Mouse (Mus musculus): ENCODE measurements around the gene P3h3. TPM values are rescaled to one million over a fixed set of nuclear protein-coding genes. Genes with fewer than 3 reads are reported as not detected.
"Not testable (repeated sequence)": the region's sequence is repeated elsewhere in the genome, so short reads cannot be mapped to it uniquely, and the experiment has no call there.

P3h3 gene
- polyA plus RNA-seq, 1 experiment from 2014 or later: 28.1 TPM

- no peak overlapping the region for H3K4me2 ChIP-seq (ENCODE audit: low read length)
- 0 out of 2 replicates have a peak, but pooled peaks cover 5% of the 10 kb centered on the region for H3K4me1 ChIP-seq (replicated peaks; ENCODE audit: control insufficient read depth, insufficient read depth, low read length)
- H3K4me3 ChIP-seq (ENCODE audit: low read depth, low read length): no peak overlapping the region
- H3K27me3 ChIP-seq (replicated peaks; ENCODE audit: control insufficient read depth, insufficient read depth, low read length): no peaks in the 10 kb centered on the region
- DNase-seq (ENCODE audit: low spot score): peak; percentile 100
- ATAC-seq (replicated peaks; ENCODE audit: low FRiP score, low TSS enrichment, low read depth): peak; percentile 45
- H3K9ac ChIP-seq (ENCODE audit: low read length): no peak overlapping the region
- H3K36me3 ChIP-seq (ENCODE audit: control insufficient read depth, insufficient read depth, low read length): peaks cover 29% of the 10 kb centered on the region
- no peaks in the 10 kb centered on the region for H3K9me3 ChIP-seq (ENCODE audit: control insufficient read depth, low read length)
- WGBS: 10% methylated on average over 9 of the region's 9 CpGs
- no peak overlapping the region for H3K27ac ChIP-seq (ENCODE audit: low read depth)
These were observed 10.2 kb downstream of the P3h3 start for GRCm38 (mm10) chr6:124847305-124847704.

DNA sequence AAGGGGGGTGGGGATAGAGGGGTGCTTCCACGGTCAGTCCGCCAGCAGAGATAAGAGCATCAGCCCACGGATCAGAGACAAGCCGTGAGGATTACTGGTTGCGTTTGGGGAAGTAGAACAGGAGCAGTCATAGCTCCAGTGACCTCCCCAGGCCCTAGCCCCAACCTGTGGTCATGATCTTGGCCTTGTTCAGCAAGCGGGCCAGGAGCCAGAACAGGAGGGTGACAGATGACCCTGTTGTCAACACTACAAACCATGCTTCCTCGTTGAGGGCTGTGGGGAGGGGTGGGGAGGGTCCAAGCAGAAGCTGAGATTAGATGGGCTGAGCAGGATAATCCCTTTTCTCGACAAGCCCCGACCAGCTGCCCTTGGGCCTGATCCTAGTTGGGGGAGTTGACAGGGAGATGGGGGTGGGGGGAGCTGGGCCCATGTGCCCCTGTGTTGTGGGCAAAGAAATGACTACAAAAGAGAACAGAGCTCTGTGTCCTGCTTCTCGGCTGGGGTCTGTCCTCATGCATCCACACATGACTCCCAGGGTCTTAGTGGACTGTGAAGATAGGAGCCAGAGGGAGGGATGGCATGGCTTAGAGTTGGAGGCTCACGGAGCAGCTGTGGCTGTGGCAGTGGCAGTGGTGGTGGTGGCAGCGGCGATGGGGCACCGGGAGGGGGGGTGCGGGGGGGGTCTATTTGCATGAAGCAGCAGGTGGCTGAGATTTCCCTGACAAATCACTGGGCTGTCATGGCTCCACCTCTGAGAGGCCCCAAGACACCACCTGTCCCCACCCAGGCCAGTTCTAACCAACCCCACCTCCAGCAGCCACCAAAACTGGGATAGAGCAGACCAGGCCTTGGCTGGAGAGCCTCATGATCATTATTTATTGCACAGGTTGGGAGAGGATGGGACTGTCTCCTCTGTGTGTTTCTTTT is 17.0 kb downstream of the P3h3 start, which contains the start of gene Gnb3:
Gnb3 (minus strand) TSS at position 35 of the 927 bp plus-strand sequence.
- H3K4me3 ChIP-seq (ENCODE audit: low read depth, low read length): no peak within 1 kb of the TSS
- H3K4me2 ChIP-seq (ENCODE audit: low read length): 0 out of 2 replicates have a peak within 1 kb of the TSS, but pooled peaks have one; percentile 7
- H3K36me3 ChIP-seq (ENCODE audit: control insufficient read depth, insufficient read depth, low read length): peaks cover 17% of the 10 kb centered on the region
- ATAC-seq (replicated peaks; ENCODE audit: low FRiP score, low TSS enrichment, low read depth): 0 out of 2 replicates have a peak, but pooled peaks have one; percentile 16
- no peaks in the 10 kb centered on the region for H3K9me3 ChIP-seq (ENCODE audit: control insufficient read depth, low read length)
- no peak within 1 kb of the TSS for H3K27ac ChIP-seq (ENCODE audit: low read depth)
- H3K4me1 ChIP-seq (replicated peaks; ENCODE audit: control insufficient read depth, insufficient read depth, low read length): peaks cover 7% of the 10 kb centered on the region
- no peak for DNase-seq (ENCODE audit: low spot score)
- 33% methylated on average over 15 of the region's 15 CpGs for WGBS
- H3K9ac ChIP-seq (ENCODE audit: low read length): peak within 1 kb of the TSS; percentile 16; the same call in 1 of the 2 replicates
- H3K27me3 ChIP-seq (replicated peaks; ENCODE audit: control insufficient read depth, insufficient read depth, low read length): no peaks in the 10 kb centered on the region

DNA sequence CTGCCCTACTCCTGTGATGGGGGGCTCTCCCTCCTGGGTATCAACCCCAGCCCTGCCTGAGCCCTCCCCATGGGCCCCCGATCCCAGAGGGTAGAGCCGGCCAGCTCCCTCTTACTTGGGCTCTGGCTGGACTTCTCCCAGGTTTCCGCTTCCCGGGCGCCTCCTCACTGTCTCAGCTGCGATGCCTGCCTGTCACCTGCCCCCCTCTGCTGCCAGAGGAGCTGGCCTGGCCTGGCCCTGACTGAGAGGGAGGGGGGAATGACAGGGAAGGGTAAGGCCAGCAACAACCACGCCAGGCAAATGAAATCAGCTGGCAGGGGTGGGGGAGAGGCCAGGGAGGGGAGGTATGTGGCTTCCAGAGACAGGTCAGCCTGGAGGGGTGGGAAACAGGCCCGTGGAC is 17.7 kb downstream of the P3h3 start:
- DNase-seq (ENCODE audit: low spot score): no peak
- peak; percentile 34 for ATAC-seq (replicated peaks; ENCODE audit: low FRiP score, low TSS enrichment, low read depth)

GRCm38 (mm10) chr6:124836411-124836810 is 21.1 kb downstream of the P3h3 start:
- no peak overlapping the region for H3K4me3 ChIP-seq (ENCODE audit: low read depth, low read length)
- no peak overlapping the region for H3K4me2 ChIP-seq (ENCODE audit: low read length)
- H3K27ac ChIP-seq (ENCODE audit: low read depth): no peak overlapping the region
- ATAC-seq (replicated peaks; ENCODE audit: low FRiP score, low TSS enrichment, low read depth) (no peak), DNase-seq (ENCODE audit: low spot score) (no peak)
- H3K27me3 ChIP-seq (replicated peaks; ENCODE audit: control insufficient read depth, insufficient read depth, low read length): no peaks in the 10 kb centered on the region
- H3K36me3 ChIP-seq (ENCODE audit: control insufficient read depth, insufficient read depth, low read length): peaks cover 35% of the 10 kb centered on the region
- H3K4me1 ChIP-seq (replicated peaks; ENCODE audit: control insufficient read depth, insufficient read depth, low read length): peaks cover 7% of the 10 kb centered on the region
- 75% methylated on average over 7 of the region's 7 CpGs for WGBS
- H3K9me3 ChIP-seq (ENCODE audit: control insufficient read depth, low read length): no peaks in the 10 kb centered on the region
- H3K9ac ChIP-seq (ENCODE audit: low read length): no peak overlapping the region

More for the DNA sequence above, 17.7 kb downstream of the P3h3 start:
- WGBS: 8% methylated on average over 8 of the region's 8 CpGs
- Histone ChIP-seq H3K9ac (ENCODE audit: low read length) (peak overlapping the region; percentile 16; the same call in 1 of the 2 replicates), H3K27ac (ENCODE audit: low read depth) (no peak overlapping the region), H3K36me3 (ENCODE audit: control insufficient read depth, insufficient read depth, low read length) (peaks cover 17% of the 10 kb centered on the region), H3K27me3 (replicated peaks; ENCODE audit: control insufficient read depth, insufficient read depth, low read length) (no peaks in the 10 kb centered on the region), H3K4me1 (replicated peaks; ENCODE audit: control insufficient read depth, insufficient read depth, low read length) (peaks cover 7% of the 10 kb centered on the region), H3K4me2 (ENCODE audit: low read length) (0 out of 2 replicates have a peak overlapping the region, but pooled peaks have one; percentile 7), H3K4me3 (ENCODE audit: low read depth, low read length) (no peak overlapping the region), H3K9me3 (ENCODE audit: control insufficient read depth, low read length) (no peaks in the 10 kb centered on the region)

GRCm38 (mm10) chr6:124835531-124835930 is 22.0 kb downstream of the P3h3 start:
- Histone ChIP-seq H3K4me2 (ENCODE audit: low read length) (no peak overlapping the region), H3K4me3 (ENCODE audit: low read depth, low read length) (no peak overlapping the region), H3K9ac (ENCODE audit: low read length) (no peak overlapping the region), H3K27me3 (replicated peaks; ENCODE audit: control insufficient read depth, insufficient read depth, low read length) (no peaks in the 10 kb centered on the region), H3K9me3 (ENCODE audit: control insufficient read depth, low read length) (no peaks in the 10 kb centered on the region), H3K4me1 (replicated peaks; ENCODE audit: control insufficient read depth, insufficient read depth, low read length) (peaks cover 11% of the 10 kb centered on the region), H3K27ac (ENCODE audit: low read depth) (no peak overlapping the region), H3K36me3 (ENCODE audit: control insufficient read depth, insufficient read depth, low read length) (peaks cover 35% of the 10 kb centered on the region)
- no peak for ATAC-seq (replicated peaks; ENCODE audit: low FRiP score, low TSS enrichment, low read depth)
- 63% methylated on average over 10 of the region's 10 CpGs for WGBS
- DNase-seq (ENCODE audit: low spot score): no peak

GRCm38 (mm10) chr6:124834512-124835081 is 23.0 kb downstream of the P3h3 start:
- H3K4me1 ChIP-seq (replicated peaks; ENCODE audit: control insufficient read depth, insufficient read depth, low read length): peaks cover 8% of the 10 kb centered on the region; the same call in 1 of the 2 replicates
- no peaks in the 10 kb centered on the region for H3K9me3 ChIP-seq (ENCODE audit: control insufficient read depth, low read length)
- 80% methylated on average over 6 of the region's 6 CpGs for WGBS
- ATAC-seq (replicated peaks; ENCODE audit: low FRiP score, low TSS enrichment, low read depth) (no peak), DNase-seq (ENCODE audit: low spot score) (no peak)
- no peaks in the 10 kb centered on the region for H3K27me3 ChIP-seq (replicated peaks; ENCODE audit: control insufficient read depth, insufficient read depth, low read length)
- H3K4me2 ChIP-seq (ENCODE audit: low read length): no peak overlapping the region
- peaks cover 35% of the 10 kb centered on the region for H3K36me3 ChIP-seq (ENCODE audit: control insufficient read depth, insufficient read depth, low read length)
- no peak overlapping the region for H3K9ac ChIP-seq (ENCODE audit: low read length)
- no peak overlapping the region for H3K4me3 ChIP-seq (ENCODE audit: low read depth, low read length)
- no peak overlapping the region for H3K27ac ChIP-seq (ENCODE audit: low read depth)

DNA sequence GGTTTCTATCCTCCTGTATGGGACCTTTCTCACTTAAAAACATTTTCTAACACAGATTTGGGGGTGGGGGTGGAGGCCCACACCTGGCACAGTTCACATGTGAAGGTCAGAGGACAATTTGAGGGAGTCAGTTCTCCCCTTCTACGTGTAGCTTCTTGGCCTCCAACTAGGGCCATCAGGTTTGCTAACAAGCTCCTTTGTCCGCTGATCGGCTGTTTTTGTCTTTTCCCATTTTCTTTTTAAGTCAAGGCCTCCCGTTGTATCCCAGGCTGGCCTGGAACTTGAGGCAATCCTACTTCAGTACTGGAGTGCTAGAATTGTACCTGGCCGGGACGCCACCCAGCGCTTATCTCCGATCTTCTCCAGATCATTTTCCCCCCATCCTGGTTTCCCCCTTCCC is 25.9 kb downstream of the P3h3 start:
- H3K4me2 ChIP-seq (ENCODE audit: low read length): peak overlapping the region; percentile 85; the same call in 1 of the 2 replicates
- ATAC-seq (replicated peaks; ENCODE audit: low FRiP score, low TSS enrichment, low read depth) (no peak), DNase-seq (ENCODE audit: low spot score) (no peak)
- H3K27ac ChIP-seq (ENCODE audit: low read depth): no peak overlapping the region
- no peaks in the 10 kb centered on the region for H3K9me3 ChIP-seq (ENCODE audit: control insufficient read depth, low read length)
- WGBS: 94% methylated on average over 8 of the region's 8 CpGs
- H3K36me3 ChIP-seq (ENCODE audit: control insufficient read depth, insufficient read depth, low read length): peaks cover 41% of the 10 kb centered on the region
- H3K4me3 ChIP-seq (ENCODE audit: low read depth, low read length): no peak overlapping the region
- peaks cover 6% of the 10 kb centered on the region; the same call in 1 of the 2 replicates for H3K4me1 ChIP-seq (replicated peaks; ENCODE audit: control insufficient read depth, insufficient read depth, low read length)
- H3K9ac ChIP-seq (ENCODE audit: low read length): no peak overlapping the region
- no peaks in the 10 kb centered on the region for H3K27me3 ChIP-seq (replicated peaks; ENCODE audit: control insufficient read depth, insufficient read depth, low read length)

- 96% methylated on average over 4 of the region's 4 CpGs for WGBS
- not testable (repeated sequence) for ATAC-seq (replicated peaks; ENCODE audit: low FRiP score, low TSS enrichment, low read depth); H3K27me3 ChIP-seq (replicated peaks; ENCODE audit: control insufficient read depth, insufficient read depth, low read length); H3K9ac ChIP-seq (ENCODE audit: low read length); H3K27ac ChIP-seq (ENCODE audit: low read depth); H3K4me1 ChIP-seq (replicated peaks; ENCODE audit: control insufficient read depth, insufficient read depth, low read length); H3K9me3 ChIP-seq (ENCODE audit: control insufficient read depth, low read length); DNase-seq (ENCODE audit: low spot score)
- Histone ChIP-seq H3K4me3 (ENCODE audit: low read depth, low read length) (peak overlapping the region; percentile 69; the same call in 1 of the 2 replicates), H3K36me3 (ENCODE audit: control insufficient read depth, insufficient read depth, low read length) (peaks cover 43% of the 10 kb centered on the region), H3K4me2 (ENCODE audit: low read length) (peak overlapping the region; percentile 85)
These were observed 26.4 kb downstream of the P3h3 start for GRCm38 (mm10) chr6:124831199-124831598.

Measured in intestine, embryonic 14.5 days (tissue).